Mouse (Mus musculus) ES-Bruce4 (cell line): ENCODE data around the gene Vmac. TPM values are rescaled to one million over a fixed set of nuclear protein-coding genes. Genes with fewer than 3 reads are reported as not detected.
A peak's percentile ranks its signal among the peaks of the same experiment; 100 is the strongest.

Source experiments
- H3K27ac ChIP-seq: 2 replicates; pipeline ENCODE4 v1.5.1; 2012; ENCODE audit warnings: low read length, inconsistent platforms; ENCODE audit not compliant: insufficient read depth
- H3K27me3 ChIP-seq: 2 replicates; pipeline ENCODE4 v1.6.1; 2012; ENCODE audit warnings: mild to moderate bottlenecking, low read length, inconsistent platforms; ENCODE audit not compliant: control insufficient read depth, poor library complexity, insufficient read depth, severe bottlenecking
- H3K36me3 ChIP-seq: 2 replicates; pipeline ENCODE4 v1.6.1; 2012; ENCODE audit warnings: inconsistent platforms, mild to moderate bottlenecking, low read length, moderate library complexity; ENCODE audit not compliant: control insufficient read depth, poor library complexity, insufficient read depth, severe bottlenecking
- H3K4me1 ChIP-seq: one replicate; pipeline ENCODE4 v1.8.1; 2011; ENCODE audit warnings: low read length; ENCODE audit not compliant: control insufficient read depth, insufficient read depth
- H3K4me3 ChIP-seq: 2 replicates; pipeline ENCODE4 v1.5.1; 2011; ENCODE audit warnings: low read depth, mild to moderate bottlenecking, low read length
- H3K9ac ChIP-seq: 2 replicates; pipeline ENCODE4 v1.6.1; 2012; ENCODE audit warnings: low read depth, mild to moderate bottlenecking, inconsistent platforms; ENCODE audit not compliant: poor library complexity, severe bottlenecking
- H3K9me3 ChIP-seq: replicated peaks from 2 replicates; pipeline ENCODE4 v1.6.1; 2012; ENCODE audit warnings: mild to moderate bottlenecking, low read length, inconsistent platforms; ENCODE audit not compliant: control insufficient read depth, poor library complexity, insufficient read depth, severe bottlenecking
- CTCF ChIP-seq: IDR thresholded peaks from one replicate; pipeline ENCODE4 v1.8.1; 2011; ENCODE audit warnings: low read depth, low read length
- EP300 ChIP-seq: IDR thresholded peaks from 2 replicates; pipeline ENCODE4 v1.6.1; 2011; ENCODE audit warnings: low read depth, low read length; ENCODE audit not compliant: insufficient read depth
- POLR2A ChIP-seq: IDR thresholded peaks from one replicate; pipeline ENCODE4 v1.8.1; 2011; ENCODE audit warnings: low read length; ENCODE audit not compliant: insufficient read depth
- polyA plus RNA-seq: library from polyadenylated mRNA; stranded (reverse); fragments of >200 nt; gene quantifications from 2 replicates; pipeline ENCODE4 v1.2.4, GENCODE M21; 2011; ENCODE audit warnings: low read depth; ENCODE audit not compliant: missing spikeins, insufficient read depth, insufficient read length

The Vmac gene
- polyA plus RNA-seq, 1 experiment: 23.2 TPM

- Histone ChIP-seq H3K36me3 (peaks cover 2% of the 10 kb centered on the region; the same call in 1 of the 2 replicates), H3K9ac (no peak overlapping the region), H3K27ac (no peak overlapping the region), H3K27me3 (no peaks in the 10 kb centered on the region), H3K9me3 (no peaks in the 10 kb centered on the region), H3K4me3 (no peak overlapping the region), H3K4me1 (peaks cover 4% of the 10 kb centered on the region)
- no peak for TF ChIP-seq CTCF
- no peak for TF ChIP-seq EP300
- no peak for TF ChIP-seq POLR2A
These were observed 4.6 kb upstream of the Vmac start for GRCm38 (mm10) chr17:56722441-56722840.

- Histone ChIP-seq H3K9me3 (no peaks in the 10 kb centered on the region), H3K27ac (peak overlapping the region; percentile 9; the same call in 1 of the 2 replicates), H3K4me3 (peak overlapping the region; percentile 94), H3K9ac (peak overlapping the region; percentile 84), H3K4me1 (no peaks in the 10 kb centered on the region), H3K27me3 (no peaks in the 10 kb centered on the region), H3K36me3 (no peaks in the 10 kb centered on the region)
- TF ChIP-seq POLR2A (no peak), EP300 (no peak), CTCF (no peak)
These were observed 1.0 kb downstream of the Vmac start for GRCm38 (mm10) chr17:56716655-56717362.

- peak overlapping the region; percentile 9; the same call in 1 of the 2 replicates for H3K27ac ChIP-seq
- H3K36me3 ChIP-seq: peaks cover 3% of the 10 kb centered on the region
- H3K4me3 ChIP-seq: peak overlapping the region; percentile 87
- H3K9me3 ChIP-seq: no peaks in the 10 kb centered on the region
- H3K4me1 ChIP-seq: no peaks in the 10 kb centered on the region
- no peak for TF ChIP-seq CTCF
- no peak for TF ChIP-seq POLR2A
- no peak for TF ChIP-seq EP300
- H3K27me3 ChIP-seq: no peaks in the 10 kb centered on the region
- peak overlapping the region; percentile 78 for H3K9ac ChIP-seq
These were observed 1.7 kb downstream of the Vmac start for GRCm38 (mm10) chr17:56715914-56716654.

- peak overlapping the region; percentile 87; the same call in 1 of the 2 replicates for H3K4me3 ChIP-seq
- H3K9me3 ChIP-seq: no peaks in the 10 kb centered on the region
- TF ChIP-seq CTCF (no peak), POLR2A (no peak), EP300 (no peak)
- no peak overlapping the region for H3K9ac ChIP-seq
- no peak overlapping the region for H3K27ac ChIP-seq
- H3K36me3 ChIP-seq: peaks cover 6% of the 10 kb centered on the region
- H3K27me3 ChIP-seq: no peaks in the 10 kb centered on the region
- no peaks in the 10 kb centered on the region for H3K4me1 ChIP-seq
These were observed 2.5 kb downstream of the Vmac start for GRCm38 (mm10) chr17:56715360-56715759.

- Histone ChIP-seq H3K36me3 (peaks cover 40% of the 10 kb centered on the region), H3K4me3 (peak overlapping the region; percentile 10), H3K27ac (peak overlapping the region; percentile 65), H3K9ac (peak overlapping the region; percentile 3; the same call in 1 of the 2 replicates), H3K9me3 (no peaks in the 10 kb centered on the region), H3K4me1 (peaks cover 13% of the 10 kb centered on the region), H3K27me3 (no peaks in the 10 kb centered on the region)
- no peak for TF ChIP-seq POLR2A
- peak; percentile 99 for TF ChIP-seq EP300
- no peak for TF ChIP-seq CTCF
These were observed 8.1 kb downstream of the Vmac start for GRCm38 (mm10) chr17:56709708-56710107.
